Mouse (Mus musculus): ENCODE measurements around the gene Ccdc85b. TPM values are rescaled to one million over a fixed set of nuclear protein-coding genes. Genes with fewer than 3 reads are reported as not detected.
"Not testable (repeated sequence)": the region's sequence is repeated elsewhere in the genome, so short reads cannot be mapped to it uniquely, and the experiment has no call there.

Ccdc85b gene
- polyA plus RNA-seq, 1 experiment from 2014 or later = 2.1 TPM

- not testable (repeated sequence) for DNase-seq; H3K27me3 ChIP-seq; ATAC-seq (ENCODE audit: low read depth); H3K9me3 ChIP-seq (replicated peaks)
- peak overlapping the region; percentile 100 for H3K27ac ChIP-seq
- H3K4me3 ChIP-seq (replicated peaks) = peak overlapping the region; percentile 99
- peak overlapping the region; percentile 51 for H3K9ac ChIP-seq
- peak overlapping the region; percentile 86 for H3K4me2 ChIP-seq
- peaks cover 60% of the 10 kb centered on the region for H3K4me1 ChIP-seq (replicated peaks)
- WGBS (ENCODE audit: insufficient replicate concordance) = 31% methylated on average over 10 of the region's 10 CpGs
- H3K36me3 ChIP-seq = peaks cover 48% of the 10 kb centered on the region
These were observed 32.0 kb upstream of the Ccdc85b start for GRCm38 (mm10) chr19:5489721-5490120.

- Histone ChIP-seq H3K9ac (peak overlapping the region; percentile 76), H3K4me2 (peak overlapping the region; percentile 86), H3K27me3 (no peaks in the 10 kb centered on the region), H3K4me3 (replicated peaks) (peak overlapping the region; percentile 99), H3K9me3 (replicated peaks) (no peaks in the 10 kb centered on the region), H3K4me1 (replicated peaks) (peaks cover 58% of the 10 kb centered on the region), H3K27ac (peak overlapping the region; percentile 100), H3K36me3 (peaks cover 48% of the 10 kb centered on the region)
- ATAC-seq (ENCODE audit: low read depth) = peak; percentile 80
- DNase-seq = peak; percentile 97
- WGBS (ENCODE audit: insufficient replicate concordance) = under 1% methylated on average over 26 of the region's 26 CpGs
These were observed 31.3 kb upstream of the Ccdc85b start for GRCm38 (mm10) chr19:5488878-5489571.

- H3K36me3 ChIP-seq = peaks cover 48% of the 10 kb centered on the region
- WGBS (ENCODE audit: insufficient replicate concordance) = under 1% methylated on average over 39 of the region's 39 CpGs
- H3K9me3 ChIP-seq (replicated peaks) = no peaks in the 10 kb centered on the region
- peak within 1 kb of the TSS; percentile 100 for H3K27ac ChIP-seq
- peak within 1 kb of the TSS; percentile 76 for H3K9ac ChIP-seq
- DNase-seq = peak; percentile 94
- peak; percentile 72 for ATAC-seq (ENCODE audit: low read depth)
- H3K27me3 ChIP-seq = no peaks in the 10 kb centered on the region
- peak within 1 kb of the TSS; percentile 99 for H3K4me3 ChIP-seq (replicated peaks)
- peak within 1 kb of the TSS; percentile 86 for H3K4me2 ChIP-seq
- peaks cover 58% of the 10 kb centered on the region for H3K4me1 ChIP-seq (replicated peaks)
These were observed 30.3 kb upstream of the Ccdc85b start, which contains the start of gene Mus81 for GRCm38 (mm10) chr19:5487768-5488550. TSS of gene Mus81 (minus strand) at chr19:5488402.

GRCm38 (mm10) chr19:5486771-5487170 is 29.1 kb upstream of the Ccdc85b start:
- Histone ChIP-seq H3K36me3 (peaks cover 47% of the 10 kb centered on the region), H3K9me3 (replicated peaks) (no peaks in the 10 kb centered on the region), H3K4me3 (replicated peaks) (peak overlapping the region; percentile 99), H3K9ac (peak overlapping the region; percentile 76), H3K4me1 (replicated peaks) (peaks cover 46% of the 10 kb centered on the region), H3K4me2 (peak overlapping the region; percentile 86), H3K27me3 (no peaks in the 10 kb centered on the region), H3K27ac (peak overlapping the region; percentile 6; the same call in 1 of the 2 replicates)
- DNase-seq (no peak), ATAC-seq (ENCODE audit: low read depth) (no peak)
- 78% methylated on average over 4 of the region's 4 CpGs for WGBS (ENCODE audit: insufficient replicate concordance)

- no peak for DNase-seq
- Histone ChIP-seq H3K27me3 (no peaks in the 10 kb centered on the region), H3K4me2 (0 out of 2 replicates have a peak overlapping the region, but pooled peaks have one; percentile 86), H3K9me3 (replicated peaks) (no peaks in the 10 kb centered on the region), H3K36me3 (peaks cover 50% of the 10 kb centered on the region), H3K27ac (no peak overlapping the region), H3K4me3 (replicated peaks) (no peak overlapping the region), H3K4me1 (replicated peaks) (peaks cover 43% of the 10 kb centered on the region), H3K9ac (peak overlapping the region; percentile 76)
- no peak for ATAC-seq (ENCODE audit: low read depth)
- WGBS (ENCODE audit: insufficient replicate concordance) = 83% methylated on average over 8 of the region's 8 CpGs
These were observed 28.6 kb upstream of the Ccdc85b start for GRCm38 (mm10) chr19:5486286-5486685.

- Histone ChIP-seq H3K27me3 (no peaks in the 10 kb centered on the region), H3K36me3 (peaks cover 52% of the 10 kb centered on the region), H3K27ac (no peak overlapping the region), H3K4me2 (no peak overlapping the region), H3K9me3 (replicated peaks) (no peaks in the 10 kb centered on the region), H3K9ac (no peak overlapping the region), H3K4me3 (replicated peaks) (no peak overlapping the region), H3K4me1 (replicated peaks) (peaks cover 43% of the 10 kb centered on the region)
- DNase-seq = no peak
- 85% methylated on average over 7 of the region's 7 CpGs for WGBS (ENCODE audit: insufficient replicate concordance)
- no peak for ATAC-seq (ENCODE audit: low read depth)
These were observed 28.1 kb upstream of the Ccdc85b start for GRCm38 (mm10) chr19:5485821-5486220.

GRCm38 (mm10) chr19:5485371-5485770 is 27.7 kb upstream of the Ccdc85b start:
- Histone ChIP-seq H3K9ac (no peak overlapping the region), H3K4me3 (replicated peaks) (no peak overlapping the region), H3K9me3 (replicated peaks) (no peaks in the 10 kb centered on the region), H3K4me1 (replicated peaks) (peaks cover 43% of the 10 kb centered on the region), H3K4me2 (no peak overlapping the region), H3K27ac (no peak overlapping the region), H3K36me3 (peaks cover 52% of the 10 kb centered on the region), H3K27me3 (no peaks in the 10 kb centered on the region)
- WGBS (ENCODE audit: insufficient replicate concordance) = 84% methylated on average over 8 of the region's 8 CpGs
- DNase-seq (no peak), ATAC-seq (ENCODE audit: low read depth) (no peak)

- DNase-seq (no peak), ATAC-seq (ENCODE audit: low read depth) (no peak)
- Histone ChIP-seq H3K36me3 (peaks cover 52% of the 10 kb centered on the region), H3K4me3 (replicated peaks) (no peak overlapping the region), H3K27ac (no peak overlapping the region), H3K4me1 (replicated peaks) (peaks cover 37% of the 10 kb centered on the region), H3K9ac (no peak overlapping the region), H3K27me3 (no peaks in the 10 kb centered on the region), H3K4me2 (no peak overlapping the region), H3K9me3 (replicated peaks) (no peaks in the 10 kb centered on the region)
- WGBS (ENCODE audit: insufficient replicate concordance) = 82% methylated on average over 5 of the region's 5 CpGs
These were observed 26.8 kb upstream of the Ccdc85b start for GRCm38 (mm10) chr19:5484496-5484895.

GRCm38 (mm10) chr19:5483386-5484359 is 26.0 kb upstream of the Ccdc85b start:
- H3K9ac ChIP-seq = no peak overlapping the region
- peaks cover 30% of the 10 kb centered on the region for H3K4me1 ChIP-seq (replicated peaks)
- no peak overlapping the region for H3K4me3 ChIP-seq (replicated peaks)
- no peaks in the 10 kb centered on the region for H3K9me3 ChIP-seq (replicated peaks)
- H3K4me2 ChIP-seq = no peak overlapping the region
- ATAC-seq (ENCODE audit: low read depth) (no peak), DNase-seq (no peak)
- H3K27me3 ChIP-seq = no peaks in the 10 kb centered on the region
- no peak overlapping the region for H3K27ac ChIP-seq
- H3K36me3 ChIP-seq = peaks cover 52% of the 10 kb centered on the region
- WGBS (ENCODE audit: insufficient replicate concordance) = 80% methylated on average over 19 of the region's 19 CpGs

- Histone ChIP-seq H3K36me3 (peaks cover 52% of the 10 kb centered on the region), H3K27ac (no peak overlapping the region), H3K4me1 (replicated peaks) (peaks cover 15% of the 10 kb centered on the region), H3K27me3 (0 out of 2 replicates have a peak, but pooled peaks cover 3% of the 10 kb centered on the region), H3K9me3 (replicated peaks) (no peaks in the 10 kb centered on the region), H3K9ac (no peak overlapping the region), H3K4me3 (replicated peaks) (no peak overlapping the region), H3K4me2 (no peak overlapping the region)
- 83% methylated on average over 10 of the region's 10 CpGs for WGBS (ENCODE audit: insufficient replicate concordance)
- no peak for ATAC-seq (ENCODE audit: low read depth)
- DNase-seq = no peak
These were observed 23.7 kb upstream of the Ccdc85b start for GRCm38 (mm10) chr19:5481398-5481797.
